Mouse (Mus musculus) E14TG2a.4 (cell line): Measurements from ENCODE around the gene Them7.

Experiments used
- CTCF ChIP-seq: conservative IDR thresholded peaks from 2 replicates; pipeline ENCODE4 v1.5.1; 2014; ENCODE audit warnings: low read length
- NANOG ChIP-seq: IDR thresholded peaks from 2 replicates; pipeline ENCODE4 v1.6.1; 2014; ENCODE audit warnings: borderline replicate concordance, low read length, mixed read lengths
- POU5F1 ChIP-seq: IDR thresholded peaks from 2 replicates; pipeline ENCODE4 v1.6.1; 2014; ENCODE audit warnings: low read length, borderline replicate concordance

DNA sequence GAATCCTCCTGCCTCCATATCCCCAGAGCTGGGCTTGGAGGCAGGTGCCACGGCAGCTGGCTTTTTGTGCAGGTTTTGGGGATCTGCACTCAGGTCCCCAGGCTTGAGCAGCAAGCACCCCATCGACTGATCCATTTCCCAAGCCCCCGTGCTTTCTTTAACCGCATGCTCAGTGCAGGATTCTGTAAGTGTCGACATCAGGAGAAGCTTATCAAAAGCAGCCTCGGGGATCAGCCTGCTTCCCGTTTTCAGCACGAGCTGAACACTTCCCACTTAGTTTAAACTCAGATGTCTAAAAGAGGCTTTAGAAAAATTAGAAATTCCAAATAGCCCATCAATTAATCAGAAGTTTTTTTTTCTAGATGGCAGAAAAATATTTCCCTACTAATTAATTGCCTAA lies 4.5 kb upstream of the Them7 start:
- TF ChIP-seq CTCF (no peak), NANOG (no peak), POU5F1 (no peak)
